Mouse (Mus musculus) stomach, embryonic 14.5 days (tissue): ENCODE data around the gene Ccdc86. TPM values are rescaled to one million over a fixed set of nuclear protein-coding genes. Genes with fewer than 3 reads are reported as not detected.

Experiments
- ATAC-seq: fragments of 200-750 bp; cut with Nextera tagmentation; 2 replicates; pipeline ENCODE4 v1.8.0; 2017; ENCODE audit warnings: low read depth, moderate TSS enrichment; ENCODE audit not compliant: insufficient number of reproducible peaks, insufficient read depth, low FRiP score
- H3K27ac ChIP-seq: fragments of 300-500 bp; sonication (generic); 2 replicates; pipeline ENCODE4 v1.5.1; 2014; ENCODE audit warnings: mild to moderate bottlenecking, low read length, moderate library complexity, mixed read lengths
- H3K27me3 ChIP-seq: fragments of 300-500 bp; sonication (generic); 2 replicates; pipeline ENCODE4 v1.6.1; 2014; ENCODE audit warnings: low read length, control low read depth, mixed read lengths; ENCODE audit not compliant: control insufficient read depth, insufficient read depth
- H3K36me3 ChIP-seq: fragments of 300-500 bp; sonication (generic); 2 replicates; pipeline ENCODE4 v1.6.1; 2014; ENCODE audit warnings: mild to moderate bottlenecking, control low read depth, low read length, moderate library complexity, mixed read lengths; ENCODE audit not compliant: control insufficient read depth, insufficient read depth
- H3K4me1 ChIP-seq: fragments of 300-500 bp; sonication (generic); 2 replicates; pipeline ENCODE4 v1.6.1; 2014; ENCODE audit warnings: low read length, control low read depth, mixed read lengths; ENCODE audit not compliant: control insufficient read depth, insufficient read depth
- H3K4me2 ChIP-seq: fragments of 300-500 bp; sonication (generic); replicated peaks from 2 replicates; pipeline ENCODE4 v1.6.1; 2014; ENCODE audit warnings: low read depth, low read length, control low read depth
- H3K4me3 ChIP-seq: fragments of 300-500 bp; sonication (generic); 2 replicates; pipeline ENCODE4 v1.5.1; 2014; ENCODE audit warnings: low read depth, low read length, control low read depth
- H3K9ac ChIP-seq: fragments of 300-500 bp; sonication (generic); replicated peaks from 2 replicates; pipeline ENCODE4 v1.6.1; 2014; ENCODE audit warnings: low read depth, mild to moderate bottlenecking, control low read depth, low read length, moderate library complexity, mixed read lengths
- H3K9me3 ChIP-seq: fragments of 300-500 bp; sonication (generic); 2 replicates; pipeline ENCODE4 v1.6.1; 2016; ENCODE audit warnings: low read depth, low read length, control low read depth; ENCODE audit not compliant: control insufficient read depth
- WGBS: fragments of 180-500 bp; shearing (Covaris S2); extraction: QIAGEN DNeasy Blood & Tissue Kit; methylation state at CpG from one replicate; pipeline ENCODE4 v1.1.7; 2014; 5-methylcytosine and 5-hydroxymethylcytosine counted together
- polyA plus RNA-seq: library from polyadenylated mRNA; unstranded; fragments of >200 nt; fragmentation: Nextera tagmentation; extraction: Ambion mirVana; gene quantifications from 2 replicates; pipeline ENCODE4 v1.2.1, GENCODE M21; 2014

The Ccdc86 gene
- polyA plus RNA-seq, result 21.3 and 24.6 TPM in 2 replicates

DNA sequence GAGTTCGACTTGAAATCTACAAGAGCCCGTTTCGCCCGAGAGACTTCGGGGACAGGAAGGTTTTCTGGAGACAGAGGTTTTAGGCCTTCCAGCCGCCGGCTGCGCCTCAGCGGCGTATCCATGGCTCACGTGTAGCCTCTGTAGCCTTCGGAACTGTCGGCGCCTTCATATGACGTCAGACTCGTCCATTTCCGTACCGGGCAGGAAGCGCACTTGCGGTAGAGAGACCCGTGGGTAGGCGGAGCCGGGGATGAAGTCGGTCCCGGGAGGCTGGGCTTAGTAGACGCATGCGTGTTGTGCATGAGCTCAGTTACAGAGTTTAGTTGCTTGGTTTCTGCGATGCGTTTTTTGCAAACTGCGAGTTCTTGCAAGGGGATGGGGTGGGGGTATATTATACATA is at the start of gene Ccdc86:
TSS of gene Ccdc86 (minus strand) at position 155 of the 400 bp plus-strand sequence.
- Histone ChIP-seq H3K27ac (peak within 1 kb of the TSS; percentile 56; the same call in 1 of the 2 replicates), H3K4me3 (peak within 1 kb of the TSS; percentile 86), H3K4me1 (peaks cover 37% of the 10 kb centered on the region), H3K27me3 (no peaks in the 10 kb centered on the region), H3K36me3 (peaks cover 11% of the 10 kb centered on the region), H3K9ac (peak within 1 kb of the TSS; percentile 92), H3K4me2 (peak within 1 kb of the TSS; percentile 100), H3K9me3 (no peaks in the 10 kb centered on the region)
- under 1% methylated on average over 30 of the region's 30 CpGs for WGBS
- ATAC-seq, result peak; percentile 95

DNA sequence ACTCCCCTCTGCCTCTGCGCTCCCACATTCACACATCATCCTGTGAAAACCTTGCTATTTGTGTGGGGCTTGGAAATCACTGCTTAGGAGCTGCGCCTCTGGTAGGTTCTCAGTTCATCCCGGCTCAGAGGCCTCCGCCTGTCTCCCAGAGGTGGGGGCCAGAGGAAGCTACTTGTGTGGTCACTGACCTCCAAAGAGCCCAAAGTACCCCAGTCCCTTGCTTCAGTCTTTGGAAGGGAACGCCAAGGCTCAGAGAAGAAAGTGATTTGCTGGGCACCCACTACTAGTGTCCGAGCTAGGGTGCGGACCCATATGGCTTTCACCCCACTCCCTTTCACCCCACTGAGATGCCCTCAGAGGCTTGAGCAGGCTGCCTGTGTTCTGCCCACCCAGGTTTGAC is 44.1 kb upstream of the Ccdc86 start, which contains the start of gene Ms4a15:
TSS of gene Ms4a15 (minus strand) at position 101 of the 400 bp plus-strand sequence.
- Histone ChIP-seq H3K9ac (no peak within 1 kb of the TSS), H3K27me3 (no peaks in the 10 kb centered on the region), H3K36me3 (no peaks in the 10 kb centered on the region), H3K9me3 (no peaks in the 10 kb centered on the region), H3K4me2 (no peak within 1 kb of the TSS), H3K4me1 (no peaks in the 10 kb centered on the region), H3K4me3 (no peak within 1 kb of the TSS), H3K27ac (no peak within 1 kb of the TSS)
- no peak for ATAC-seq
- 91% methylated on average over 7 of the region's 7 CpGs for WGBS

DNA sequence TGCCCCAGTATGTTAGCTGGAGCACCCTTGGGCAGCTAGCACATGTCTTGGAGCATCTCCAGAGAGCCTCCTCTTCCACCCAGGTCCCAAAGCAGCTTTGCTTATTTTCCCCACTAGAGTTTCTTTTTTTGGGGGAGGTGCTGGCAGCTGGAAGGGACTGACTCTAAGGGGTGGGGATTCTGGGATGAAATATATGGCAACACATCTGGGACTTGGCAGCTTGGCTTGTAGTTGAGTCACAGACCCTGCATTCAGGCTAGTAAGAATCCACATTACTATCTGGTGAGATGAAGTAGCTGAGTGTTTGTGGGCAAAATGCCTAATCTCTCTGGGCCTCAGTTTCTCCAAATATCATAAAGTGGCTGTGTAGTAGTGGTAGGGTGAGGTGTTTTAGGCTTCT is 42.8 kb upstream of the Ccdc86 start:
- no peak overlapping the region for H3K4me2 ChIP-seq
- H3K27ac ChIP-seq, result no peak overlapping the region
- no peaks in the 10 kb centered on the region for H3K9me3 ChIP-seq
- H3K9ac ChIP-seq, result no peak overlapping the region
- no peaks in the 10 kb centered on the region for H3K27me3 ChIP-seq
- no peaks in the 10 kb centered on the region for H3K4me1 ChIP-seq
- H3K4me3 ChIP-seq, result no peak overlapping the region
- no peak for ATAC-seq
- no peaks in the 10 kb centered on the region for H3K36me3 ChIP-seq

DNA sequence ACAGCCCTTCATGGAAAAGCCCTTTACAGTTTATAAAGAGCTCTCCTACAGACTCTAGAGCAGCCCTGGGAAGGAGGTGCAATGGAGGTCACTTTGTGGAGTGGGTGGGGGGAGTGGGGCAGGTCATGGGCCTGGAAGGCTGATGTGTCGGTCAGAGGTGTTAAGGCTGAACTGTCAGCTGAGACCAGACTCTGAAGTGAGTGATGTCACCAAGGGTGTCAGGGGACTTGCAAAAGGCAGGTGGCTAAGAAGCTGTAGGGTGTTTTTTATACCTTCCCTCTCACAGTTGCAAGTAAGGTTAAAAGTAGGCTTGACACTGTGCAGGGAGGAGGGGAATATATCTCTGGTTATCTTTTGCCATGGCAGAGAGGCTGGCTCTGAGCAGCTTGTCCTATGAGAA is 41.7 kb upstream of the Ccdc86 start:
- no peaks in the 10 kb centered on the region for H3K36me3 ChIP-seq
- ATAC-seq, result no peak
- 36% methylated on average over 1 of the region's 1 CpGs for WGBS
- H3K9me3 ChIP-seq, result no peaks in the 10 kb centered on the region
- H3K9ac ChIP-seq, result no peak overlapping the region
- no peak overlapping the region for H3K4me2 ChIP-seq
- H3K27ac ChIP-seq, result no peak overlapping the region
- no peaks in the 10 kb centered on the region for H3K4me1 ChIP-seq
- no peak overlapping the region for H3K4me3 ChIP-seq
- H3K27me3 ChIP-seq, result no peaks in the 10 kb centered on the region

DNA sequence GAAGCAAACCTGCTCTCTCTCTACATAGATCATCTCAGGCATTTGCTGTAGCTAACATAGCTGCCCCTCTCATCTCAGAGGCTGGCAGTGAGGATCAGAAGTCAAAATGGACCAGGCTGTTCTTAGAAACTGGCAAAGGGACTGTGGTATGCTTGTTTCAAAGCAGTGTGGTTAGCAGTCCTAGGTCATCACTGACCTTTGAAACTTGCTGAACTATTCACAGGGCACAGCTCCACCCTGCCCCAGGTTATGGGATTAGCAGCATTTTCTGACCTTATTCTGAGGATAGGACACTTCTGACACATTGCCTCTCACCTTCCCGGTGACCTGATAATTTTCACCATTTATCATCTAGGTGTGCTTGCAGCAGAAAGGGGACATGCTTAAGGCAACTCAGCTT is 39.5 kb upstream of the Ccdc86 start:
- Histone ChIP-seq H3K9ac (no peak overlapping the region), H3K36me3 (no peaks in the 10 kb centered on the region), H3K4me2 (no peak overlapping the region), H3K9me3 (no peaks in the 10 kb centered on the region), H3K4me1 (no peaks in the 10 kb centered on the region), H3K27ac (no peak overlapping the region), H3K4me3 (no peak overlapping the region), H3K27me3 (no peaks in the 10 kb centered on the region)
- ATAC-seq, result no peak
- 91% methylated on average over 1 of the region's 1 CpGs for WGBS

DNA sequence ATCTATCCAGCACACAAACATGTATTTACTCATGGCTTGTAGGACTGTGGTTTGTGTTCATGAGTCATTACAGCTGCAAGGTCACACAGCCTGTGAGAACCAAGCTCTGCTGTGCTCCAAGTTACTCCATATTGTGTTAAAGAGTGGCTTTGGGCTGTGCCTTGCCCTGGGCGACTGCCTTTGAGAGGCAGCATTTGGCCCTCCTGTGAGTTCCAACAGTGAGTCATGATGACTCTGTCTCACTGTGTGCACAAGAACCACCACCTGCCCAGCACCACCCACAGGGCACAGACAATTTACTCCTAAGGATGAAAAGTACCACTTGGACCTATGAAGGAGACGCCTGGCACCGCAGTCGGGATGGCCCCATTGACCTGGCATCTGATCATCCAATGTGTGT is 36.8 kb upstream of the Ccdc86 start:
- Histone ChIP-seq H3K9me3 (no peaks in the 10 kb centered on the region), H3K27me3 (no peaks in the 10 kb centered on the region), H3K36me3 (no peaks in the 10 kb centered on the region), H3K4me2 (no peak overlapping the region), H3K9ac (no peak overlapping the region), H3K4me1 (no peaks in the 10 kb centered on the region), H3K27ac (no peak overlapping the region), H3K4me3 (no peak overlapping the region)
- WGBS, result 90% methylated on average over 4 of the region's 4 CpGs
- ATAC-seq, result no peak

DNA sequence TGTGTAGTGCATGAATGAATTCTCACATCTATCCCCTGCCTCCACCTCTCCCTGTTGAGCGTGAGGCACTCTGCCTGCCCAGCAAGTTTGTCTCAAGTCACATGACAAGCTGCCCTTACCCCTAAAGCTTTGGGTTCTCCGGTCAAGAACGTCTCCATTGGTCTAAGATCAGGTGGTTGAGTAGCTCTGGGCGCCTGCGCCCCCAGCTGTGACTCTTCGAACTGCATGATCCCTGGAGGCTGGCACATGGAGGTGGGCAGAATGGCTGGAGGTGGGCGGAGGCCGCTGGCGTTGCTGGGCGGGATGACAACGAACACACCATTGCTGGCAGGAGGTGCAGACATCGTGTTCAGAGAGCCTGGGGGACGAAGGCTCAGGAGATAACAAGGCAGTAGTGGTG is 35.5 kb upstream of the Ccdc86 start:
- Histone ChIP-seq H3K36me3 (no peaks in the 10 kb centered on the region), H3K27me3 (no peaks in the 10 kb centered on the region), H3K9me3 (no peaks in the 10 kb centered on the region), H3K4me1 (no peaks in the 10 kb centered on the region; the same call in 1 of the 2 replicates), H3K4me3 (no peak overlapping the region), H3K27ac (no peak overlapping the region), H3K4me2 (no peak overlapping the region), H3K9ac (no peak overlapping the region)
- WGBS, result 74% methylated on average over 13 of the region's 13 CpGs
- no peak for ATAC-seq

DNA sequence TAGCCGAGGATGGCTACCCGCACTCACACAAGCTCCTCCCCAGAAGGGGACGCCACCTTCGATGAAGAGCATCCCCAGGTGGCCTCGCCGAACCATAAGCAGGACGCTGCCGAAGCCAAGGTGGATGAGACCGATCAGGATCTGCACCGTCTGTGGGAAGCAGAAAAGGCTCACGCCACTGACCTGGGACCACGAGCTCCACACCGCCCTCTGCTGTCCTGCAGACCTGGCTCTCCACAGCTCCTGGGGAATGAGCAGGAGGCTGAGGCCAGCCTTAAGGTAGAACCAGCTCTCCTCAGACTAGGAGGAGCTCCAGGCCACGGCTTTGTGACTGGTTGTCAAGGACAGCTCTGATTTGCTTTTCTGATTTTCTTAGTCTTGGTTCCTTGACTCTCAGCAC is 34.1 kb upstream of the Ccdc86 start:
- Histone ChIP-seq H3K27me3 (no peaks in the 10 kb centered on the region), H3K9me3 (no peaks in the 10 kb centered on the region), H3K27ac (no peak overlapping the region), H3K4me2 (peak overlapping the region; percentile 22; the same call in 1 of the 2 replicates), H3K4me3 (no peak overlapping the region), H3K9ac (no peak overlapping the region), H3K36me3 (no peaks in the 10 kb centered on the region), H3K4me1 (no peaks in the 10 kb centered on the region; the same call in 1 of the 2 replicates)
- WGBS, result 23% methylated on average over 14 of the region's 14 CpGs
- no peak for ATAC-seq

DNA sequence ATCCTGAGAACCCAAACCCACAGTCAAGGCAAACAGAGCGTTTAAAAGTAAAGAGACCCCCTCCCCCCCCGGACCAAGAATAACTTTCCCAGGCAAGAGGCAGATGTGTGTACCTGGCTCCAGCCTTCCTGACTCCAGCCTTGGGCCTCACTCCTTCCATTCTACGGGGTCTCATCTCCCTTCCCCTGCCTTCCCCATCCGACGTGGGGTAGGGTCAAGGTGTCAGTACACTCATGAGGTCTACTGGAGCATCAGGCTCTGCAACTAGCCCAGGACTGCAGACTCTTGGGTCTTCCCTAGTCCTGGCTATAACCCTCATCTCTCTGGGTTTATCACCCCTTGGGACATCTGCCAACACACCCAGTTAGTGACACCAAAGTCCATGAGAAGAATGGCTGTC is 31.1 kb upstream of the Ccdc86 start:
- Histone ChIP-seq H3K4me3 (no peak overlapping the region), H3K9me3 (no peaks in the 10 kb centered on the region), H3K4me1 (peaks cover 3% of the 10 kb centered on the region; the same call in 1 of the 2 replicates), H3K27me3 (no peaks in the 10 kb centered on the region), H3K36me3 (no peaks in the 10 kb centered on the region), H3K27ac (no peak overlapping the region), H3K4me2 (no peak overlapping the region), H3K9ac (no peak overlapping the region)
- ATAC-seq, result no peak
- WGBS, result 87% methylated on average over 5 of the region's 5 CpGs
